Mouse (Mus musculus): ENCODE measurements around the gene Cacna1s.

Gene Cacna1s

GRCm38 (mm10) chr1:136051013-136051315, 1.6 kb upstream of the Cacna1s start:
- DNase-seq (ENCODE audit: low read depth, low spot score): peak; percentile 39

- peak; percentile 19 for DNase-seq (ENCODE audit: low read depth, low spot score)
These were observed 1.1 kb upstream of the Cacna1s start for GRCm38 (mm10) chr1:136051465-136051864.

- no peak for DNase-seq (ENCODE audit: low read depth, low spot score)
These were observed 3.2 kb downstream of the Cacna1s start for GRCm38 (mm10) chr1:136055771-136056170.

GRCm38 (mm10) chr1:136058594-136058993, 6.0 kb downstream of the Cacna1s start:
- no peak for DNase-seq (ENCODE audit: low read depth, low spot score)

- no peak for DNase-seq (ENCODE audit: low read depth, low spot score)
These were observed 8.7 kb downstream of the Cacna1s start for GRCm38 (mm10) chr1:136061041-136061789.

- no peak for DNase-seq (ENCODE audit: low read depth, low spot score)
These were observed 9.2 kb downstream of the Cacna1s start for GRCm38 (mm10) chr1:136061790-136062141.

- DNase-seq (ENCODE audit: low read depth, low spot score): no peak
These were observed 11.4 kb downstream of the Cacna1s start for GRCm38 (mm10) chr1:136063991-136064390.

- no peak for DNase-seq (ENCODE audit: low read depth, low spot score)
These were observed 14.1 kb downstream of the Cacna1s start for GRCm38 (mm10) chr1:136066621-136067020.

- DNase-seq (ENCODE audit: low read depth, low spot score): no peak
These were observed 15.0 kb downstream of the Cacna1s start for GRCm38 (mm10) chr1:136067579-136067978.

- no peak for DNase-seq (ENCODE audit: low read depth, low spot score)
These were observed 23.5 kb downstream of the Cacna1s start for GRCm38 (mm10) chr1:136076086-136076485.

GRCm38 (mm10) chr1:136077656-136078055, 25.1 kb downstream of the Cacna1s start:
- DNase-seq (ENCODE audit: low read depth, low spot score): no peak

- no peak for DNase-seq (ENCODE audit: low read depth, low spot score)
These were observed 28.6 kb downstream of the Cacna1s start for GRCm38 (mm10) chr1:136081161-136081560.

- no peak for DNase-seq (ENCODE audit: low read depth, low spot score)
These were observed 33.6 kb downstream of the Cacna1s start for GRCm38 (mm10) chr1:136085988-136086685.

- DNase-seq (ENCODE audit: low read depth, low spot score): no peak
These were observed 37.0 kb downstream of the Cacna1s start for GRCm38 (mm10) chr1:136089368-136090165.

- no peak for DNase-seq (ENCODE audit: low read depth, low spot score)
These were observed 41.2 kb downstream of the Cacna1s start for GRCm38 (mm10) chr1:136093726-136094125.

- no peak for DNase-seq (ENCODE audit: low read depth, low spot score)
These were observed 42.3 kb downstream of the Cacna1s start for GRCm38 (mm10) chr1:136094807-136095206.

GRCm38 (mm10) chr1:136102094-136102493, 49.5 kb downstream of the Cacna1s start:
- no peak for DNase-seq (ENCODE audit: low read depth, low spot score)

- DNase-seq (ENCODE audit: low read depth, low spot score): no peak
These were observed 50.0 kb downstream of the Cacna1s start for GRCm38 (mm10) chr1:136102551-136102950.

GRCm38 (mm10) chr1:136102981-136103380, 50.4 kb downstream of the Cacna1s start:
- no peak for DNase-seq (ENCODE audit: low read depth, low spot score)

- no peak for DNase-seq (ENCODE audit: low read depth, low spot score)
These were observed 51.1 kb downstream of the Cacna1s start for GRCm38 (mm10) chr1:136103696-136104095.

GRCm38 (mm10) chr1:136104741-136105140, 52.2 kb downstream of the Cacna1s start:
- no peak for DNase-seq (ENCODE audit: low read depth, low spot score)

- DNase-seq (ENCODE audit: low read depth, low spot score): no peak
These were observed 56.9 kb downstream of the Cacna1s start for GRCm38 (mm10) chr1:136109464-136109863.

Measured in CD4-positive helper T cell, adult 2 months (primary cell).